Mouse (Mus musculus): ENCODE data around the gene Mcm5. TPM values are rescaled to one million over a fixed set of nuclear protein-coding genes. Genes with fewer than 3 reads are reported as not detected.

Gene Mcm5
- polyA plus RNA-seq (2015; fragmentation: Nextera tagmentation; extraction: Ambion mirVana) = 33.4 and 42.1 TPM in 2 replicates

GRCm38 (mm10) chr8:75109236-75109967 lies at the start of gene Mcm5:
Gene Mcm5, plus strand, starts transcription at chr8:75109569.
- ATAC-seq (ENCODE audit: low read depth) = peak; percentile 99
- H3K27me3 ChIP-seq = no peaks in the 10 kb centered on the region
- H3K36me3 ChIP-seq = peaks cover 23% of the 10 kb centered on the region
- H3K4me2 ChIP-seq = peak within 1 kb of the TSS; percentile 89
- peak within 1 kb of the TSS; percentile 87 for H3K9ac ChIP-seq
- H3K9me3 ChIP-seq = no peaks in the 10 kb centered on the region
- under 1% methylated on average over 59 of the region's 59 CpGs for WGBS
- peak within 1 kb of the TSS; percentile 83 for H3K27ac ChIP-seq (replicated peaks)
- H3K4me3 ChIP-seq = peak within 1 kb of the TSS; percentile 73
- H3K4me1 ChIP-seq (replicated peaks) = peaks cover 22% of the 10 kb centered on the region

GRCm38 (mm10) chr8:75060022-75060421 lies 49.3 kb upstream of the Mcm5 start:
- ATAC-seq (ENCODE audit: low read depth) = no peak
- WGBS = 87% methylated on average over 6 of the region's 6 CpGs
- Histone ChIP-seq H3K27ac (replicated peaks) (no peak overlapping the region), H3K4me1 (replicated peaks) (no peaks in the 10 kb centered on the region), H3K27me3 (no peaks in the 10 kb centered on the region), H3K9me3 (no peaks in the 10 kb centered on the region), H3K9ac (no peak overlapping the region), H3K4me3 (no peak overlapping the region), H3K36me3 (peaks cover 28% of the 10 kb centered on the region), H3K4me2 (no peak overlapping the region)

- peaks cover 35% of the 10 kb centered on the region for H3K36me3 ChIP-seq
- no peak for ATAC-seq (ENCODE audit: low read depth)
- 94% methylated on average over 2 of the region's 2 CpGs for WGBS
- no peak overlapping the region for H3K27ac ChIP-seq (replicated peaks)
- H3K4me1 ChIP-seq (replicated peaks) = no peaks in the 10 kb centered on the region
- H3K9ac ChIP-seq = no peak overlapping the region
- no peaks in the 10 kb centered on the region for H3K27me3 ChIP-seq
- no peak overlapping the region for H3K4me3 ChIP-seq
- no peaks in the 10 kb centered on the region for H3K9me3 ChIP-seq
- no peak overlapping the region for H3K4me2 ChIP-seq
Observed at GRCm38 (mm10) chr8:75060815-75061214, 48.6 kb upstream of the Mcm5 start.

GRCm38 (mm10) chr8:75063290-75063689 lies 46.1 kb upstream of the Mcm5 start:
- 74% methylated on average over 3 of the region's 3 CpGs for WGBS
- Histone ChIP-seq H3K36me3 (peaks cover 19% of the 10 kb centered on the region), H3K4me1 (replicated peaks) (no peaks in the 10 kb centered on the region), H3K9me3 (no peaks in the 10 kb centered on the region), H3K4me3 (no peak overlapping the region), H3K4me2 (no peak overlapping the region), H3K9ac (no peak overlapping the region), H3K27me3 (no peaks in the 10 kb centered on the region), H3K27ac (replicated peaks) (no peak overlapping the region)
- no peak for ATAC-seq (ENCODE audit: low read depth)

GRCm38 (mm10) chr8:75064790-75065189 lies 44.6 kb upstream of the Mcm5 start:
- peaks cover 16% of the 10 kb centered on the region for H3K36me3 ChIP-seq
- H3K4me3 ChIP-seq = no peak overlapping the region
- no peak for ATAC-seq (ENCODE audit: low read depth)
- no peaks in the 10 kb centered on the region for H3K27me3 ChIP-seq
- H3K9me3 ChIP-seq = no peaks in the 10 kb centered on the region
- no peak overlapping the region for H3K9ac ChIP-seq
- no peaks in the 10 kb centered on the region for H3K4me1 ChIP-seq (replicated peaks)
- no peak overlapping the region for H3K4me2 ChIP-seq
- H3K27ac ChIP-seq (replicated peaks) = no peak overlapping the region
- WGBS = 92% methylated on average over 3 of the region's 3 CpGs

- WGBS = 79% methylated on average over 6 of the region's 6 CpGs
- Histone ChIP-seq H3K4me3 (no peak overlapping the region), H3K9me3 (no peaks in the 10 kb centered on the region), H3K27me3 (no peaks in the 10 kb centered on the region), H3K9ac (no peak overlapping the region), H3K27ac (replicated peaks) (no peak overlapping the region), H3K36me3 (peaks cover 16% of the 10 kb centered on the region), H3K4me1 (replicated peaks) (no peaks in the 10 kb centered on the region), H3K4me2 (no peak overlapping the region)
- no peak for ATAC-seq (ENCODE audit: low read depth)
Observed at GRCm38 (mm10) chr8:75067287-75067686, 42.1 kb upstream of the Mcm5 start.

- ATAC-seq (ENCODE audit: low read depth) = no peak
- H3K27ac ChIP-seq (replicated peaks) = no peak overlapping the region
- 88% methylated on average over 1 of the region's 1 CpGs for WGBS
- H3K9ac ChIP-seq = no peak overlapping the region
- peaks cover 4% of the 10 kb centered on the region; the same call in 1 of the 2 replicates for H3K36me3 ChIP-seq
- no peak overlapping the region for H3K4me2 ChIP-seq
- no peaks in the 10 kb centered on the region for H3K4me1 ChIP-seq (replicated peaks)
- H3K9me3 ChIP-seq = no peaks in the 10 kb centered on the region
- H3K27me3 ChIP-seq = no peaks in the 10 kb centered on the region
- no peak overlapping the region for H3K4me3 ChIP-seq
Observed at GRCm38 (mm10) chr8:75070297-75070696, 39.1 kb upstream of the Mcm5 start.

- peak; percentile 86 for ATAC-seq (ENCODE audit: low read depth)
- H3K4me2 ChIP-seq = no peak overlapping the region
- 33% methylated on average over 4 of the region's 4 CpGs for WGBS
- H3K9me3 ChIP-seq = no peaks in the 10 kb centered on the region
- H3K27me3 ChIP-seq = no peaks in the 10 kb centered on the region
- H3K36me3 ChIP-seq = no peaks in the 10 kb centered on the region; the same call in 1 of the 2 replicates
- H3K4me3 ChIP-seq = no peak overlapping the region
- no peak overlapping the region for H3K9ac ChIP-seq
- no peaks in the 10 kb centered on the region for H3K4me1 ChIP-seq (replicated peaks)
- H3K27ac ChIP-seq (replicated peaks) = no peak overlapping the region
Observed at GRCm38 (mm10) chr8:75071627-75072346, 37.6 kb upstream of the Mcm5 start.

- no peak for ATAC-seq (ENCODE audit: low read depth)
- Histone ChIP-seq H3K4me1 (replicated peaks) (no peaks in the 10 kb centered on the region), H3K27ac (replicated peaks) (no peak overlapping the region), H3K9ac (no peak overlapping the region), H3K36me3 (no peaks in the 10 kb centered on the region), H3K9me3 (no peaks in the 10 kb centered on the region), H3K4me3 (no peak overlapping the region), H3K4me2 (no peak overlapping the region), H3K27me3 (no peaks in the 10 kb centered on the region)
- 97% methylated on average over 1 of the region's 1 CpGs for WGBS
Observed at GRCm38 (mm10) chr8:75074876-75075275, 34.5 kb upstream of the Mcm5 start.

- no peaks in the 10 kb centered on the region for H3K9me3 ChIP-seq
- H3K36me3 ChIP-seq = no peaks in the 10 kb centered on the region
- 86% methylated on average over 1 of the region's 1 CpGs for WGBS
- H3K4me2 ChIP-seq = no peak overlapping the region
- H3K4me3 ChIP-seq = no peak overlapping the region
- no peaks in the 10 kb centered on the region for H3K27me3 ChIP-seq
- H3K4me1 ChIP-seq (replicated peaks) = no peaks in the 10 kb centered on the region
- H3K9ac ChIP-seq = no peak overlapping the region
- ATAC-seq (ENCODE audit: low read depth) = no peak
- no peak overlapping the region for H3K27ac ChIP-seq (replicated peaks)
Observed at GRCm38 (mm10) chr8:75078215-75078614, 31.2 kb upstream of the Mcm5 start.

GRCm38 (mm10) chr8:75078851-75079250 lies 30.5 kb upstream of the Mcm5 start:
- H3K9ac ChIP-seq = no peak overlapping the region
- H3K4me2 ChIP-seq = no peak overlapping the region
- 96% methylated on average over 9 of the region's 9 CpGs for WGBS
- H3K4me1 ChIP-seq (replicated peaks) = peaks cover 4% of the 10 kb centered on the region; the same call in 1 of the 2 replicates
- no peak overlapping the region for H3K27ac ChIP-seq (replicated peaks)
- no peak overlapping the region for H3K4me3 ChIP-seq
- no peaks in the 10 kb centered on the region for H3K36me3 ChIP-seq
- no peak for ATAC-seq (ENCODE audit: low read depth)
- H3K27me3 ChIP-seq = no peaks in the 10 kb centered on the region
- no peaks in the 10 kb centered on the region for H3K9me3 ChIP-seq

- H3K27ac ChIP-seq (replicated peaks) = no peak overlapping the region
- H3K4me2 ChIP-seq = no peak overlapping the region
- H3K36me3 ChIP-seq = no peaks in the 10 kb centered on the region
- no peak overlapping the region for H3K9ac ChIP-seq
- no peak overlapping the region for H3K4me3 ChIP-seq
- peaks cover 4% of the 10 kb centered on the region; the same call in 1 of the 2 replicates for H3K4me1 ChIP-seq (replicated peaks)
- ATAC-seq (ENCODE audit: low read depth) = no peak
- WGBS = 81% methylated on average over 9 of the region's 9 CpGs
- no peaks in the 10 kb centered on the region for H3K27me3 ChIP-seq
- no peaks in the 10 kb centered on the region for H3K9me3 ChIP-seq
Observed at GRCm38 (mm10) chr8:75081364-75082040, 27.9 kb upstream of the Mcm5 start.
